Mouse (Mus musculus): ENCODE results near the gene Tbc1d17. TPM values are rescaled to one million over a fixed set of nuclear protein-coding genes. Genes with fewer than 3 reads are reported as not detected.

Gene Tbc1d17
- total and polyA plus RNA-seq, 3 experiments = 31.9 to 40.5 (median 38.5) TPM

DNA sequence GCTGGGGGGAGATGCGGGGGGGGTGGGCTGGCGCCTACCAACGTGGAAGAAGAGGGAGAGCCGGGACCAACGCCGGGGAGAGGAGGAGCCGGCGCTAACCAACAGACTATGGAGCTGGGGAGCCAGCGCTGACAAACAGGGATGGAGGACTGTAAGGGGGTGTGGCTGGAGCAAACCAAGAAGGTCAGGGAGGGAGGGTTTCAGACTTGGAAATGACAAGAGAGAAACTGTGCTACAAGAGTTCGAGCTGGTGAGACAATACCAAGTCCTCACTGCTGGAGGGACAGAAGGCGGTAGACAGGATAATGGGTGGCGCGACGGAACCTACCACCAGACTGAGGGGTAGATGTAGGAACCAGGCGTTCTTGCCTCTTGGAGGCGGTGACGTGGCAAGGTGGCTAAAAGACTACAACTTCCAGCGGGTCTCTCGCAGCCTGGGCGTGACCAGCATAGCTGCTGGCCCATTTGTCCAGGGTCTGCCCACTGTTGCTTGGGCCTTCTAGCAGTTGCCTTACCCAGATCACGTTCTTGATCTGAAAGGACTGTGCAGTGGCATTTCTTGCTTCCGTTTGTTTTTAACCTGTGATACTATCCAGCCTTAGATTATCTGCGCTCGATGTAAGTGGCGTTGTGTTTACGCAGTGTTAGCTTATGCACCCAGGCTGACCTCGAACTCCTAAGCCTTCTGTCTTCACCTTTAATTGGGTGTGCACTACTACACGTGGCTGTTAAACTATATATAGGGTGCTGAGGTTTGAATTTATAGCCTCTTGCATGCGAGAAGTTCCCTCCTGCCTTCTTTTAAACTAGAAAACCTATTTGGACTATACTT lies 21.0 kb upstream of the Tbc1d17 start, which contains the start of gene Ptov1 (continued):
- TF ChIP-seq TCF12 (IDR thresholded peaks at IDR 0.05; ENCODE audit: low read depth, low read length) (peak; percentile 15; the same call in 1 of the 2 replicates), SIN3A (IDR thresholded peaks at IDR 0.05; ENCODE audit: low read length) (peak; percentile 66), RCOR1 (conservative IDR thresholded peaks at IDR 0.05; ENCODE audit: low read depth, low read length) (no peak), ZNF384 (IDR thresholded peaks at IDR 0.05; ENCODE audit: low read depth, low read length) (no peak), ELF1 (IDR thresholded peaks at IDR 0.05; ENCODE audit: low read depth, low read length) (no peak), MXI1 (IDR thresholded peaks at IDR 0.05; ENCODE audit: low read depth, low read length) (0 out of 2 replicates have a peak, but pooled peaks have one; percentile 24), ETS1 (conservative IDR thresholded peaks at IDR 0.05; ENCODE audit: low read depth, low read length) (0 out of 2 replicates have a peak, but pooled peaks have one; percentile 6), NRF1 (IDR thresholded peaks at IDR 0.05; ENCODE audit: low read depth, low read length) (no peak), PAX5 (IDR thresholded peaks at IDR 0.05; ENCODE audit: low read length) (no peak), USF1 (IDR thresholded peaks at IDR 0.05; ENCODE audit: low read depth, low read length) (no peak), SMC3 (IDR thresholded peaks at IDR 0.05; ENCODE audit: low read depth, low read length) (no peak), USF2 (conservative IDR thresholded peaks at IDR 0.05; ENCODE audit: low read depth, low read length) (no peak), POLR2AphosphoS2 (IDR thresholded peaks at IDR 0.05; ENCODE audit: low read depth, low read length) (no peak)

DNA sequence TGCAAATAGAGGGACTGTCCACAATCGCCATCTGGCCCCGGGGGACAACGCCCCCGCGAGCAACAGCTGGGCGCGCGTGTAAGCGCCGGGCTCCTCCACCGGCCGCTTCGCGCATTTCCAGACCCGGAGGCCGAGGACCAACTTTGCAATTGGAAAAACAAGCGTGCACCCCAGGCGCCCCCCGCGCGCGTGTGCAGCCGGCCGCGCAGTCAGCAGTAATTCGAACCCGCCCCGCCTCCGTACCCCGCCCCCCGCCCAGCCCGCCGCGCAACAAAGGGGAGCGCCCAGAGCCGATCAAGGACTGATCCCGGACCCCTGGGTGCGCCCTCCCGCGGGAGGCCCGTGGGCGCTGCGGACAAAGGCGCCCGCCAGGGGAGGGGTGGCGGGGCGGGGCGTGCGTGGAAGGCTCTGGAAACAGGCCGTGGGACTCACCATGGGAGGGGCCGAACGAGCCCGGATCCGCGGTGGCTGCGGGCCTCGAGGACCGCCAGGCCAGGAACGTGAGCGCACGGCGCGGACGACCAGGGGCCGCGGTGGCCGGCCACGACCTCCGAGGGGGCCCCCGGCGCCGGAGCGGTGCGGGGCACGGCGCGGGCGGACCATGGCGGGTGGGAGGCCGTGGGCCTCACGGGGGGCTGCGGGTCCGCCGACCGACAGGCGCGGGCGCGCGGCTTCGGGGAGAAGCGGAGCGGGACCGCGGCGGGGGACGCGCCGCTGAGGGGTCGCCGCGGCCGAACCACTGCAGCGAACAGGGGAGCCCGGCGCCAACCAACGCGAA lies 20.2 kb upstream of the Tbc1d17 start:
- peaks cover 25 to 41% of the 10 kb centered on the region in 2 experiments for H3K4me1 ChIP-seq (ENCODE audit: control insufficient read depth in 1 of 2, insufficient read depth in 2 of 2)
- H3K9ac ChIP-seq (ENCODE audit: insufficient read depth, low read depth) = peak overlapping the region; percentile 78
- dilution Hi-C loops (cut with MboI; ENCODE audit: extremely low pct_ligation_motif_present, extremely low pct_unique_long_range_greater_than_20kb, low sequenced_read_pairs) = no loop called here
- H3K4me3 ChIP-seq (replicated peaks in 1 of 3; ENCODE audit: low read depth in 2 of 3, low read length in 2 of 3, poor library complexity in 1 of 3) = peak overlapping the region; percentile 50 to 97 (median 66)
- H3K27me3 ChIP-seq (replicated peaks) = peaks cover 28% of the 10 kb centered on the region
- in situ Hi-C loops (cut with MboI; ENCODE audit: low pct_ligation_motif_present, low pct_unique_long_range_greater_than_20kb, low sequenced_read_pairs) = no loop called here
- H3K36me3 ChIP-seq (replicated peaks in 1 of 2; ENCODE audit: control insufficient read depth in 1 of 2, insufficient read depth in 1 of 2, low read length in 1 of 2) = peaks cover 11 to 24% of the 10 kb centered on the region in 2 experiments
- peak; percentile 11; the same call in 1 of the 2 replicates for TF ChIP-seq MXI1 (IDR thresholded peaks at IDR 0.05; ENCODE audit: low read depth, low read length)
- no peak for TF ChIP-seq E2F4 (IDR thresholded peaks at IDR 0.05; ENCODE audit: insufficient replicate concordance, low read depth, low read length)
- no peak for TF ChIP-seq RCOR1 (conservative IDR thresholded peaks at IDR 0.05; ENCODE audit: low read depth, low read length)
- peak; percentile 53; the same call in 1 of the 2 replicates for TF ChIP-seq NRF1 (IDR thresholded peaks at IDR 0.05; ENCODE audit: low read depth, low read length)
- no peak for TF ChIP-seq USF1 (IDR thresholded peaks at IDR 0.05; ENCODE audit: low read depth, low read length)
- TF ChIP-seq ETS1 (conservative IDR thresholded peaks at IDR 0.05; ENCODE audit: low read depth, low read length) = 0 out of 2 replicates have a peak, but pooled peaks have one; percentile 19
- no peak for TF ChIP-seq CHD2 (IDR thresholded peaks at IDR 0.05; ENCODE audit: low read length)
- no peak for TF ChIP-seq SMC3 (IDR thresholded peaks at IDR 0.05; ENCODE audit: low read depth, low read length)
- H3K27ac ChIP-seq (ENCODE audit: insufficient read depth, low read depth) = peak overlapping the region; percentile 31; the same call in 1 of the 2 replicates
- H3K9me3 ChIP-seq (replicated peaks; ENCODE audit: low read length) = no peaks in the 10 kb centered on the region
- H3K4me2 ChIP-seq (ENCODE audit: insufficient read depth, low read depth, poor library complexity, severe bottlenecking) = peak overlapping the region; percentile 98
- DNase-seq (ENCODE audit: extremely low read depth) = no peak
- H3K79me2 ChIP-seq (replicated peaks; ENCODE audit: control insufficient read depth, extremely low read depth, insufficient read depth, poor library complexity, severe bottlenecking) = no peaks in the 10 kb centered on the region
